Mouse (Mus musculus) forebrain, postnatal 0 days (tissue): ENCODE measurements around the gene Stxbp2. TPM values are rescaled to one million over a fixed set of nuclear protein-coding genes. Genes with fewer than 3 reads are reported as not detected.

ENCODE experiments used
- ATAC-seq: fragments of 200-750 bp; cut with Nextera tagmentation; 2 replicates; pipeline ENCODE4 v1.8.0; 2017; ENCODE audit warnings: mild to moderate bottlenecking, moderate library complexity
- DNase-seq: peaks from one replicate; pipeline ENCODE4 v3.0.0-alpha.2; 2015
- H3K27ac ChIP-seq: fragments of 300-500 bp; sonication (generic); 2 replicates; pipeline ENCODE4 v1.5.1; 2014; ENCODE audit warnings: low read depth, mild to moderate bottlenecking, antibody characterized with exemption, low read length, moderate library complexity, mixed read lengths
- H3K27me3 ChIP-seq: fragments of 300-500 bp; sonication (generic); 2 replicates; pipeline ENCODE4 v1.6.1; 2014; ENCODE audit warnings: mild to moderate bottlenecking, low read length, mixed read lengths; ENCODE audit not compliant: insufficient read depth
- H3K36me3 ChIP-seq: fragments of 300-500 bp; sonication (generic); 2 replicates; pipeline ENCODE4 v1.6.1; 2014; ENCODE audit warnings: mild to moderate bottlenecking, moderate library complexity; ENCODE audit not compliant: insufficient read depth
- H3K4me1 ChIP-seq: fragments of 300-500 bp; sonication (generic); 2 replicates; pipeline ENCODE4 v1.6.1; 2014; ENCODE audit warnings: antibody characterized with exemption; ENCODE audit not compliant: insufficient read depth
- H3K4me2 ChIP-seq: fragments of 300-500 bp; sonication (generic); 2 replicates; pipeline ENCODE4 v1.6.1; 2014; ENCODE audit warnings: low read depth, mild to moderate bottlenecking, moderate library complexity
- H3K4me3 ChIP-seq: fragments of 300-500 bp; sonication (generic); 2 replicates; pipeline ENCODE4 v1.5.1; 2014; ENCODE audit warnings: low read depth, low read length, mixed read lengths
- H3K9ac ChIP-seq: fragments of 300-500 bp; sonication (generic); 2 replicates; pipeline ENCODE4 v1.6.1; 2014; ENCODE audit warnings: mild to moderate bottlenecking
- H3K9me3 ChIP-seq: fragments of 300-500 bp; sonication (generic); 2 replicates; pipeline ENCODE4 v1.6.1; 2016; ENCODE audit warnings: low read length
- CTCF ChIP-seq: sonication (generic); IDR thresholded peaks from 2 replicates; pipeline ENCODE4 v1.5.1; 2016; ENCODE audit warnings: antibody characterized with exemption, control low read depth, low read depth
- WGBS: fragments of 180-500 bp; shearing (Covaris S2); extraction: QIAGEN DNeasy Blood & Tissue Kit; methylation state at CpG from one replicate; pipeline ENCODE4 v1.1.7; 2014; 5-methylcytosine and 5-hydroxymethylcytosine counted together
- polyA plus RNA-seq: library from polyadenylated mRNA; unstranded; fragments of >200 nt; fragmentation: Nextera tagmentation; extraction: Ambion mirVana; gene quantifications from 2 replicates; pipeline ENCODE4 v1.2.1, GENCODE M21; 2015
- total RNA-seq: library from RNA; depleted of rRNA; stranded (reverse); fragments of >200 nt; gene quantifications from 2 replicates; pipeline ENCODE4 v1.2.3, GENCODE M21; 2014

Stxbp2 gene
- total and polyA plus RNA-seq, 2 experiments from 2014 or later: 43.8 to 44.7 TPM

- DNase-seq (peak; percentile 92), ATAC-seq (peak; percentile 87)
- Histone ChIP-seq H3K27me3 (no peaks in the 10 kb centered on the region), H3K4me2 (peak within 1 kb of the TSS; percentile 63), H3K9me3 (no peaks in the 10 kb centered on the region), H3K27ac (peak within 1 kb of the TSS; percentile 74), H3K4me1 (no peaks in the 10 kb centered on the region), H3K9ac (peak within 1 kb of the TSS; percentile 65), H3K4me3 (peak within 1 kb of the TSS; percentile 58), H3K36me3 (no peaks in the 10 kb centered on the region)
- under 1% methylated on average over 23 of the region's 23 CpGs for WGBS
- peak; percentile 89 for TF ChIP-seq CTCF
Observed at GRCm38 (mm10) chr8:3671980-3672491, 41.3 kb downstream of the Stxbp2 start, which contains the start of gene Fcor. Fcor (minus strand) TSS chr8:3672362.

- no peak for TF ChIP-seq CTCF
- H3K4me1 ChIP-seq: no peaks in the 10 kb centered on the region
- 43% methylated on average over 3 of the region's 3 CpGs for WGBS
- H3K27ac ChIP-seq: no peak overlapping the region
- H3K9me3 ChIP-seq: no peaks in the 10 kb centered on the region
- H3K9ac ChIP-seq: no peak overlapping the region
- H3K4me3 ChIP-seq: no peak overlapping the region
- no peaks in the 10 kb centered on the region for H3K27me3 ChIP-seq
- H3K36me3 ChIP-seq: peaks cover 8% of the 10 kb centered on the region; the same call in 1 of the 2 replicates
- ATAC-seq: no peak
- DNase-seq: no peak
- no peak overlapping the region for H3K4me2 ChIP-seq
Observed at GRCm38 (mm10) chr8:3674671-3675070, 43.9 kb downstream of the Stxbp2 start.

- Histone ChIP-seq H3K9ac (peak within 1 kb of the TSS; percentile 89), H3K36me3 (peaks cover 17% of the 10 kb centered on the region), H3K9me3 (no peaks in the 10 kb centered on the region), H3K4me2 (peak within 1 kb of the TSS; percentile 87), H3K4me1 (no peaks in the 10 kb centered on the region), H3K27me3 (no peaks in the 10 kb centered on the region), H3K27ac (peak within 1 kb of the TSS; percentile 86), H3K4me3 (peak within 1 kb of the TSS; percentile 94)
- DNase-seq: peak; percentile 97
- TF ChIP-seq CTCF: peak; percentile 97
- ATAC-seq: peak; percentile 78
- WGBS: 4% methylated on average over 60 of the region's 61 CpGs
Observed at GRCm38 (mm10) chr8:3676131-3676992, 45.6 kb downstream of the Stxbp2 start, which contains the start of gene Trappc5. Trappc5 (plus strand) TSS chr8:3676299.

- no peak for TF ChIP-seq CTCF
- H3K9me3 ChIP-seq: no peaks in the 10 kb centered on the region
- H3K36me3 ChIP-seq: peaks cover 19% of the 10 kb centered on the region
- DNase-seq: peak; percentile 11
- peak overlapping the region; percentile 89 for H3K9ac ChIP-seq
- 3% methylated on average over 15 of the region's 15 CpGs for WGBS
- peak overlapping the region; percentile 86 for H3K27ac ChIP-seq
- no peaks in the 10 kb centered on the region for H3K4me1 ChIP-seq
- H3K4me2 ChIP-seq: peak overlapping the region; percentile 87
- no peak; the same call in 1 of the 2 replicates for ATAC-seq
- no peaks in the 10 kb centered on the region for H3K27me3 ChIP-seq
- peak overlapping the region; percentile 94 for H3K4me3 ChIP-seq
Observed at GRCm38 (mm10) chr8:3676993-3677579, 46.3 kb downstream of the Stxbp2 start.

- Histone ChIP-seq H3K9me3 (no peaks in the 10 kb centered on the region), H3K4me3 (no peak overlapping the region), H3K9ac (no peak overlapping the region), H3K27me3 (no peaks in the 10 kb centered on the region), H3K4me1 (no peaks in the 10 kb centered on the region), H3K27ac (no peak overlapping the region), H3K36me3 (peaks cover 24% of the 10 kb centered on the region), H3K4me2 (no peak overlapping the region)
- no peak for TF ChIP-seq CTCF
- DNase-seq (no peak), ATAC-seq (no peak)
- WGBS: 98% methylated on average over 23 of the region's 23 CpGs
Observed at GRCm38 (mm10) chr8:3678831-3679230, 48.1 kb downstream of the Stxbp2 start.

- peaks cover 24% of the 10 kb centered on the region for H3K36me3 ChIP-seq
- no peak overlapping the region for H3K4me3 ChIP-seq
- 95% methylated on average over 23 of the region's 23 CpGs for WGBS
Observed at GRCm38 (mm10) chr8:3679236-3679635, 48.5 kb downstream of the Stxbp2 start.

GRCm38 (mm10) chr8:3679656-3680055 lies 48.9 kb downstream of the Stxbp2 start:
- 84% methylated on average over 5 of the region's 5 CpGs for WGBS
- Histone ChIP-seq H3K36me3 (peaks cover 24% of the 10 kb centered on the region), H3K4me3 (no peak overlapping the region), H3K27me3 (no peaks in the 10 kb centered on the region), H3K9me3 (no peaks in the 10 kb centered on the region), H3K4me1 (no peaks in the 10 kb centered on the region), H3K9ac (no peak overlapping the region), H3K27ac (no peak overlapping the region), H3K4me2 (no peak overlapping the region)
- DNase-seq: no peak
- TF ChIP-seq CTCF: no peak
- ATAC-seq: no peak

More at GRCm38 (mm10) chr8:3679236-3679635, 48.5 kb downstream of the Stxbp2 start:
- Histone ChIP-seq H3K27me3 (no peaks in the 10 kb centered on the region), H3K4me1 (no peaks in the 10 kb centered on the region), H3K9me3 (no peaks in the 10 kb centered on the region), H3K27ac (no peak overlapping the region), H3K9ac (no peak overlapping the region), H3K4me2 (no peak overlapping the region)
- ATAC-seq: no peak
- no peak for DNase-seq
- TF ChIP-seq CTCF: no peak
